Mouse (Mus musculus) embryonic facial prominence, embryonic 15.5 days (tissue): ENCODE measurements at regions not wholly inside any gene's neighbourhood (a gene's known extent, or its start where the extent isn't known, plus 50 kb on each side); places are given as distances from the start of the nearest gene placed in this dataset.

Experiments used
- ATAC-seq: fragments of 200-750 bp; cut with Nextera tagmentation; 2 replicates; pipeline ENCODE4 v1.8.0; 2017; ENCODE audit warnings: low read depth, moderate TSS enrichment; ENCODE audit not compliant: insufficient number of reproducible peaks, low FRiP score, low TSS enrichment
- H3K27ac ChIP-seq: fragments of 300-500 bp; sonication (generic); replicated peaks from 2 replicates; pipeline ENCODE4 v1.5.1; 2015; ENCODE audit warnings: mild to moderate bottlenecking, inconsistent platforms
- H3K27me3 ChIP-seq: fragments of 300-500 bp; sonication (generic); 2 replicates; pipeline ENCODE4 v1.6.1; 2015; ENCODE audit warnings: inconsistent platforms
- H3K36me3 ChIP-seq: fragments of 300-500 bp; sonication (generic); 2 replicates; pipeline ENCODE4 v1.6.1; 2015; ENCODE audit warnings: mild to moderate bottlenecking, inconsistent platforms
- H3K4me1 ChIP-seq: fragments of 300-500 bp; sonication (generic); 2 replicates; pipeline ENCODE4 v1.6.1; 2015; ENCODE audit warnings: inconsistent platforms
- H3K4me2 ChIP-seq: fragments of 300-500 bp; sonication (generic); replicated peaks from 2 replicates; pipeline ENCODE4 v1.6.1; 2015; ENCODE audit warnings: mild to moderate bottlenecking, inconsistent platforms
- H3K4me3 ChIP-seq: fragments of 300-500 bp; sonication (generic); replicated peaks from 2 replicates; pipeline ENCODE4 v1.5.1; 2015; ENCODE audit warnings: mild to moderate bottlenecking, inconsistent platforms
- H3K9ac ChIP-seq: fragments of 300-500 bp; sonication (generic); 2 replicates; pipeline ENCODE4 v1.6.1; 2015; ENCODE audit warnings: inconsistent platforms
- H3K9me3 ChIP-seq: fragments of 300-500 bp; sonication (generic); replicated peaks from 2 replicates; pipeline ENCODE4 v1.6.1; 2016; ENCODE audit warnings: inconsistent platforms
- WGBS: fragments of 180-500 bp; shearing (Covaris S2); methylation state at CpG from one replicate; pipeline ENCODE4 v1.1.7; 2015; 5-methylcytosine and 5-hydroxymethylcytosine counted together

DNA sequence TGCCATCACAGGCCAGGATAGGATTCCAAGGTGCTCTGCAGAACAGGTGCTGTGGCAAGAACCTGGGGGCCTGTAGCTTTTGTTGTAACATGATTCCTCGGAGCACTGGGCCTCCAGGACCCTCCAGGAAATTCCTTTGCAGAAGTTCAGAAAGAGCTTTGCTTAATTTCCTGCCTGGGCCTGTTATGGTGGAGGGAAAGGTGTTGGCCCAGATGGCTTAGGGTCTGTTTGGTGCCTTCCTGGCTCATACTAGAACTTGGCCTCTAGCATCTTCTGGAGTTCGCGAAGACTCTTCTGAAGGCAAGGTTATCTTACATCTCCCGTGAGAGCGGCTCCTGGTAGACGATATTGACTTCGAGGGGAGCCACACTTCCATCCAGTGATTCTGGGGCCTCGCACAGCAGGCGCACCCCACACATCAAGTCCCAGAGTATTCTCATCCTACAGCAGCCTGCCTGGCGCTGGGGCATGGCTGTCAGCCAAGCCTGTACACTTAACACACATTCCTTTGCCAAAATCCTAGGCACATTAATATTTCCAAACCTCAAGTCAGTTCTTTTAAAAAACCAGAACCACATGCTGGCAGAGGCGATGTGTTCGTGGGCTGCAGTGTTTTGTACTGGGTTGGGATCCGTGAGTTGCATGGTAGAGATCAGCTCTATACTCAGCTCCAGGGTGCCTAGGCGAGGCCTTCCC lies 54.5 kb upstream of the Cxcl14 start:
- no peak overlapping the region for H3K4me3 ChIP-seq
- no peaks in the 10 kb centered on the region for H3K27me3 ChIP-seq
- no peak overlapping the region for H3K9ac ChIP-seq
- peaks cover 42% of the 10 kb centered on the region for H3K4me1 ChIP-seq
- no peak overlapping the region for H3K4me2 ChIP-seq
- peak; percentile 83; the same call in 1 of the 2 replicates for ATAC-seq
- H3K36me3 ChIP-seq = no peaks in the 10 kb centered on the region
- H3K9me3 ChIP-seq = no peaks in the 10 kb centered on the region
- 16% methylated on average over 14 of the region's 14 CpGs for WGBS
- peak overlapping the region; percentile 85 for H3K27ac ChIP-seq

- Histone ChIP-seq H3K9me3 (no peaks in the 10 kb centered on the region), H3K4me2 (no peak overlapping the region), H3K27me3 (no peaks in the 10 kb centered on the region), H3K4me1 (peaks cover 40% of the 10 kb centered on the region), H3K36me3 (no peaks in the 10 kb centered on the region), H3K9ac (no peak overlapping the region), H3K4me3 (no peak overlapping the region), H3K27ac (peak overlapping the region; percentile 85)
- WGBS = 25% methylated on average over 5 of the region's 5 CpGs
- 0 out of 2 replicates have a peak, but pooled peaks have one; percentile 39 for ATAC-seq
Observed at GRCm38 (mm10) chr13:56351401-56351735, 55.0 kb upstream of the Cxcl14 start.

DNA sequence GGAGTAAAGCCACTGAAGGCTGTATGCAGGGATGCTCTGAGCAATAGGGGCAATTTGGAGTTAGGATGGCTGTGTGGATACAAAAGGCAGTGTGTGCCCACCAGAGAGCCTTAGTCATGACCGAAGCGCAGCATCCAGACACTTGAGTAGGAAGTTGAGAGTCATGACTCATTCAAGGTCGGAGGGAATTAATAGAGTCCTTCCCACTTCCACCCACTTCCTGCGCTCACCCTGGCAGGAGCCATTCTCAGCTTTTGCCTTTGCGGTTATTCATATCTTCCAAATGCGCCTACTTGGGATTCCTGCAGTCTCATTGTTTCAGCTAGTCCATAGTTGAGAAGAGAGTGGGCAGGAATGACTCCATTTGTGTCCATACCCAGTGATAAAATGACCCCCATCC lies 56.1 kb upstream of the Cxcl14 start:
- 92% methylated on average over 6 of the region's 6 CpGs for WGBS
- Histone ChIP-seq H3K4me1 (peaks cover 30% of the 10 kb centered on the region), H3K4me2 (no peak overlapping the region), H3K27ac (peak overlapping the region; percentile 85), H3K36me3 (no peaks in the 10 kb centered on the region), H3K9me3 (no peaks in the 10 kb centered on the region), H3K27me3 (no peaks in the 10 kb centered on the region), H3K9ac (no peak overlapping the region), H3K4me3 (no peak overlapping the region)
- no peak for ATAC-seq

GRCm38 (mm10) chr13:56352839-56353605 lies 56.7 kb upstream of the Cxcl14 start:
- no peak overlapping the region for H3K4me2 ChIP-seq
- no peak overlapping the region for H3K4me3 ChIP-seq
- no peaks in the 10 kb centered on the region for H3K27me3 ChIP-seq
- no peak for ATAC-seq
- H3K9ac ChIP-seq = no peak overlapping the region
- H3K4me1 ChIP-seq = peaks cover 25% of the 10 kb centered on the region
- no peaks in the 10 kb centered on the region for H3K9me3 ChIP-seq
- WGBS = 94% methylated on average over 12 of the region's 12 CpGs
- H3K36me3 ChIP-seq = no peaks in the 10 kb centered on the region
- H3K27ac ChIP-seq = no peak overlapping the region

GRCm38 (mm10) chr13:56353921-56354320 lies 57.6 kb upstream of the Cxcl14 start:
- no peak overlapping the region for H3K27ac ChIP-seq
- 94% methylated on average over 11 of the region's 11 CpGs for WGBS

DNA sequence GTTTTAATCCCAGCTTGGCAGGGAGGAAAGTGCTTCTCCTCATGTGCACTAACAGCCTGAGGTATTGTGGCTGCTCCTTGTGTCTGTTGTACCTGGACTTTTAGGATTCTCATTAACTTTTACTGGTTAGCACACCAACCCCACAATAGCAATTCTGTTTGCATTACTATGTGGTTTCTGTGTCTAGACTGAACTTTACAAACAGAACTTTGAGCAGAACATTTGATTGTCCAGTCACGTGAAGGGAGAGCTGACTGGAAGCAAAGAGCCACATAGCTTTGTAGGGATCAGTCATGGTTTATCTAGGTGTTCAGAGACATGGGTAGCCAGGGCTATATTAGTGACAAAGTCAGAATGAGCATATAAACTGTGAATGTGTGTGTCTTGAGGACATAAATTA lies 58.3 kb upstream of the Cxcl14 start:
- Histone ChIP-seq H3K27ac (no peak overlapping the region), H3K4me3 (no peak overlapping the region), H3K36me3 (no peaks in the 10 kb centered on the region), H3K4me1 (peaks cover 35% of the 10 kb centered on the region), H3K9ac (no peak overlapping the region), H3K27me3 (no peaks in the 10 kb centered on the region), H3K9me3 (no peaks in the 10 kb centered on the region), H3K4me2 (no peak overlapping the region)
- WGBS = 90% methylated on average over 1 of the region's 1 CpGs
- ATAC-seq = no peak

More at GRCm38 (mm10) chr13:56353921-56354320, 57.6 kb upstream of the Cxcl14 start:
- Histone ChIP-seq H3K4me2 (no peak overlapping the region), H3K9ac (no peak overlapping the region), H3K4me3 (no peak overlapping the region), H3K4me1 (peaks cover 28% of the 10 kb centered on the region), H3K36me3 (no peaks in the 10 kb centered on the region), H3K27me3 (no peaks in the 10 kb centered on the region), H3K9me3 (no peaks in the 10 kb centered on the region)
- ATAC-seq = no peak

DNA sequence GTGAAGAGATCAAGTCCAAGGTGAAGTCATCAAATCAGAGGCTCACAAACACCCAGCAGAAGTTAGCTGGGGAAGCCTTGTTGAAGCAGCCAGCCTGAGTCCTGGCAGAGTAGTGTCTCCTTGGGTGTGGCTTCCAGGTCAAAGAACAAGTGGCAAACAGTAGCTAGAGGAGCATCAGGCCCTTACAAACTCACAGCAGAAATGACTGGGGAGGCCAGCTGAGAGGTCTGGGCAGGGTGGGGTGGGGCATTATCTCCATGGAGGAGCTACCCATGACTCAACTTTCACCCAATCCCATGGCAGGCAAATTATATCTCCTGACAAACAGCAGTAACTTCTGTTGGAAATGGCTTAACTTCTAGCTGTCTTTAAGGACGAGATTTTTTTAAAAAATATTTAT lies 60.6 kb upstream of the Cxcl14 start:
- Histone ChIP-seq H3K27me3 (no peaks in the 10 kb centered on the region), H3K9me3 (no peaks in the 10 kb centered on the region), H3K9ac (no peak overlapping the region), H3K4me1 (peaks cover 24% of the 10 kb centered on the region), H3K27ac (no peak overlapping the region), H3K4me2 (no peak overlapping the region), H3K4me3 (no peak overlapping the region), H3K36me3 (no peaks in the 10 kb centered on the region)
- no peak for ATAC-seq
- 47% methylated on average over 1 of the region's 1 CpGs for WGBS

DNA sequence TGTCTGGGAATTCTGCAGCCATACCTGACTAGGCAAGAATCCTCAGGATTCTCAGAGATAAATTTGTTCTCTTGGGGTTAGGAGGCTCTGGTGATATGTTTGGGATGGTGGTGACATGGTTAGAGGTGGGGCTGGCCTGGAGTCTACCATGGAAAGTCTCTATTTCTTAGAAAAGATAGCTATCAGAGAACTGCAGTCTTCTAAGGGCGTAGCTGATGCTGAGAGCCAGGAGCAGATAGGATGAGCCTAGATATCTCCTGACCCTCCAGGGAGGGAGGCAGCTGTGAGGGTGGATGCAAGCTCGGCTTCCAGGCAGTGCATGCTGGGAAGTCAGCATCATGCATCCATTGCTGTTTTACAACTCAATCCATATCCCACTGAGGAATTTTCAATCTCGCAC lies 61.6 kb upstream of the Cxcl14 start:
- Histone ChIP-seq H3K9me3 (no peaks in the 10 kb centered on the region), H3K36me3 (no peaks in the 10 kb centered on the region), H3K9ac (no peak overlapping the region), H3K4me1 (peaks cover 17% of the 10 kb centered on the region), H3K4me2 (no peak overlapping the region), H3K27me3 (no peaks in the 10 kb centered on the region), H3K4me3 (no peak overlapping the region), H3K27ac (no peak overlapping the region)
- ATAC-seq = no peak
- 90% methylated on average over 3 of the region's 3 CpGs for WGBS

DNA sequence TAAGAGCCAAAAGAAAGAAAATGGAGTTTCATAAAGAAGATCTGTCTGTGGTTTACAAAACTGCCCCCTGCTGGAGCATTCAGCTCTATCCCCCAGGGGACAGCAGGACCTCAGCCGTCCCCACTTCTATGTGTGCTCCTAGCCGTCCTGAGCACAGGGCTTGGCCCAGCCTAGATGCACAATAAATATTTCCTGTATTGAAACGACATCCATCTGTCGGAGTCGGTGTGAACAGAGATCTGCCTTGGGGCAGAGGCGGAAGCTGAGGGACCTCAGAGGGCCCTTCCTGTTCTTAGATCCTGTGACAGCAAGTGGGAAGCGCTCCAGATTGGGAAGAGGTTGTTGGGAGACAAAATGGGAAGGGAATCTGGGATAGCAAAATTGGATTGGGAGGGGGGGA lies 62.5 kb upstream of the Cxcl14 start:
- H3K4me3 ChIP-seq = no peak overlapping the region
- ATAC-seq = no peak
- no peaks in the 10 kb centered on the region for H3K36me3 ChIP-seq
- H3K4me1 ChIP-seq = peaks cover 17% of the 10 kb centered on the region
- peak overlapping the region; percentile 80 for H3K27ac ChIP-seq
- 35% methylated on average over 7 of the region's 7 CpGs for WGBS
- H3K9ac ChIP-seq = no peak overlapping the region
- no peaks in the 10 kb centered on the region for H3K27me3 ChIP-seq
- no peak overlapping the region for H3K4me2 ChIP-seq
- no peaks in the 10 kb centered on the region for H3K9me3 ChIP-seq

- peak; percentile 69; the same call in 1 of the 2 replicates for ATAC-seq
- 0 out of 2 replicates have a peak overlapping the region, but pooled peaks have one; percentile 4 for H3K4me2 ChIP-seq
- peaks cover 17% of the 10 kb centered on the region for H3K4me1 ChIP-seq
- H3K27ac ChIP-seq = peak overlapping the region; percentile 80
- no peaks in the 10 kb centered on the region for H3K27me3 ChIP-seq
- H3K4me3 ChIP-seq = no peak overlapping the region
- H3K36me3 ChIP-seq = no peaks in the 10 kb centered on the region
- no peak overlapping the region for H3K9ac ChIP-seq
- H3K9me3 ChIP-seq = no peaks in the 10 kb centered on the region
- WGBS = 37% methylated on average over 18 of the region's 18 CpGs
Observed at GRCm38 (mm10) chr13:56359554-56359953, 63.2 kb upstream of the Cxcl14 start.

DNA sequence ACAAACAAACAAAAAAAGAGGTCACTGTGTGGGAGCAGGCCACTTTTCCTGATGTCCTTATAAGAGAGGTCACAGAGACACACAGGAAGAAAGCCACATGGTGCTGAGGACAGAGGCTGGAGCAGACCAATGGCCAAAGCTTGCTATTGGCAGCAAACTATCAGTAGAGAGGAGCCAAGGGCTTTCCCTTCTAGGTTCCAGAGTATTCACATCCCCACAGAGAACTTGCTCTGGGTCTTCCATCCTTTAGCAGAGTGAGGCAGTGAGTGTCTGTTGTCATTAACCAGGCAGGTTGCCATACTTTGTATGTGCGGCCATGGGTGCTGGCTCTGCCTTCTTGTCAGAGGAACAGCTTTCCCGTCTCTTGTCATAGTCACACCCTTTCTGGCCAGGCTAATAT lies 64.5 kb upstream of the Cxcl14 start:
- H3K4me3 ChIP-seq = no peak overlapping the region
- H3K9me3 ChIP-seq = no peaks in the 10 kb centered on the region
- H3K36me3 ChIP-seq = no peaks in the 10 kb centered on the region
- no peaks in the 10 kb centered on the region for H3K27me3 ChIP-seq
- no peak overlapping the region for H3K9ac ChIP-seq
- H3K27ac ChIP-seq = peak overlapping the region; percentile 45; the same call in 1 of the 2 replicates
- WGBS = 83% methylated on average over 2 of the region's 2 CpGs
- no peak overlapping the region for H3K4me2 ChIP-seq
- no peak for ATAC-seq
- H3K4me1 ChIP-seq = peaks cover 17% of the 10 kb centered on the region
